Mouse (Mus musculus): ENCODE results near the gene Nsun7. TPM values are rescaled to one million over a fixed set of nuclear protein-coding genes. Genes with fewer than 3 reads are reported as not detected.
A peak's percentile ranks its signal among the peaks of the same experiment; 100 is the strongest.

Nsun7 gene
- total RNA-seq, 2 experiments from 2014 or later: 0.19 to 0.25 TPM

GRCm38 (mm10) chr5:66280742-66281141 is 21.0 kb downstream of the Nsun7 start:
- no peak for DNase-seq

- DNase-seq: no peak
Measured at GRCm38 (mm10) chr5:66294106-66294625, 34.5 kb downstream of the Nsun7 start.

GRCm38 (mm10) chr5:66294952-66295351 is 35.3 kb downstream of the Nsun7 start:
- no peak for DNase-seq

- no peak for DNase-seq
Measured at GRCm38 (mm10) chr5:66296116-66296515, 36.4 kb downstream of the Nsun7 start.

- DNase-seq: no peak
Measured at GRCm38 (mm10) chr5:66298856-66299255, 39.2 kb downstream of the Nsun7 start.

GRCm38 (mm10) chr5:66300576-66300975 is 40.9 kb downstream of the Nsun7 start:
- DNase-seq: no peak

- DNase-seq: no peak
Measured at GRCm38 (mm10) chr5:66302085-66302815, 42.6 kb downstream of the Nsun7 start.

- DNase-seq: no peak
Measured at GRCm38 (mm10) chr5:66302873-66303272, 43.2 kb downstream of the Nsun7 start.

GRCm38 (mm10) chr5:66304300-66305067 is 44.8 kb downstream of the Nsun7 start:
- no peak for DNase-seq

GRCm38 (mm10) chr5:66305511-66305910 is 45.8 kb downstream of the Nsun7 start:
- no peak for DNase-seq

- DNase-seq: no peak
Measured at GRCm38 (mm10) chr5:66310328-66310727, 50.6 kb downstream of the Nsun7 start.

GRCm38 (mm10) chr5:66310806-66311205 is 51.1 kb downstream of the Nsun7 start:
- no peak for DNase-seq

GRCm38 (mm10) chr5:66315791-66316190 is 56.1 kb downstream of the Nsun7 start:
- DNase-seq: no peak

GRCm38 (mm10) chr5:66319341-66319740 is 59.6 kb downstream of the Nsun7 start:
- peak; percentile 67 for DNase-seq

GRCm38 (mm10) chr5:66319827-66320404 is 60.2 kb downstream of the Nsun7 start:
- DNase-seq: no peak

- no peak for DNase-seq
Measured at GRCm38 (mm10) chr5:66323131-66323530, 63.4 kb downstream of the Nsun7 start.

GRCm38 (mm10) chr5:66323603-66324002 is 63.9 kb downstream of the Nsun7 start:
- DNase-seq: peak; percentile 66

- DNase-seq: peak; percentile 39
Measured at GRCm38 (mm10) chr5:66326395-66326794, 66.7 kb downstream of the Nsun7 start.

GRCm38 (mm10) chr5:66327949-66328726 is 68.4 kb downstream of the Nsun7 start:
- no peak for DNase-seq

- no peak for DNase-seq
Measured at GRCm38 (mm10) chr5:66328766-66329165, 69.1 kb downstream of the Nsun7 start.

- DNase-seq: no peak
Measured at GRCm38 (mm10) chr5:66330806-66331205, 71.1 kb downstream of the Nsun7 start.

Data from heart, postnatal 4 days (tissue).